Mouse (Mus musculus) frontal cortex, adult 2 months (tissue): ENCODE measurements around the gene Acer1. TPM values are rescaled to one million over a fixed set of nuclear protein-coding genes. Genes with fewer than 3 reads are reported as not detected.

ENCODE experiments used
- DNase-seq, 2 experiments: peaks; one replicate each; pipeline ENCODE4 v3.0.0; 2022; ENCODE audit warnings: low spot score in 1 of 2; ENCODE audit errors: extremely low spot score in 1 of 2
- polyA plus RNA-seq: library from polyadenylated mRNA; depleted of rRNA; stranded (reverse); fragments of >200 nt; gene quantifications from 2 replicates; pipeline ENCODE4 v1.2.3, GENCODE M21; 2012; rRNA removed

Acer1 gene
- polyA plus RNA-seq, result not detected in 2 replicates

DNA sequence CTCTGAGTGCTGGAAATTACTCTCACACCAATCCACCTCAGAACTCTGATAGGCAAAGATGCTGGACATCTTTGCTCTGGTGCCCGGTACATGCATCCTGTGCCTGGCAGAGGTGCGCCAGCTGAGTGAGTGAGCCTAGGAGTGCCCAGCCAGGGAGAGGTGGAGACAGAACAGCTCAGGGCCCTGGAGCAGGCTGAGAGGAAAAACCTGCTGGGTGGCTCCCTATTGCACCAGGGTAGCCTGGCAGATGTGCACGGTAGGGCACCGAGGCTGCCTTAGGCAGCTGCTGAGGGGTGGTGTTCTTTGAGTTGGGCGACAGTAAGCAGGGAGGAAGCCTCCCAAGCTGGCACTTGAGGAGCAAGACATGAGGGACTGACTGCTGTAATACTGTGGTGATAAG is at the start of gene Acer1:
TSS of gene Acer1 (minus strand) at position 114 of the 400 bp plus-strand sequence.
- no peak for DNase-seq

- DNase-seq, result no peak
Measured at GRCm38 (mm10) chr17:57030931-57031660, 49.2 kb upstream of the Acer1 start, which contains the start of gene Khsrp. Khsrp (minus strand) TSS chr17:57031522.

DNA sequence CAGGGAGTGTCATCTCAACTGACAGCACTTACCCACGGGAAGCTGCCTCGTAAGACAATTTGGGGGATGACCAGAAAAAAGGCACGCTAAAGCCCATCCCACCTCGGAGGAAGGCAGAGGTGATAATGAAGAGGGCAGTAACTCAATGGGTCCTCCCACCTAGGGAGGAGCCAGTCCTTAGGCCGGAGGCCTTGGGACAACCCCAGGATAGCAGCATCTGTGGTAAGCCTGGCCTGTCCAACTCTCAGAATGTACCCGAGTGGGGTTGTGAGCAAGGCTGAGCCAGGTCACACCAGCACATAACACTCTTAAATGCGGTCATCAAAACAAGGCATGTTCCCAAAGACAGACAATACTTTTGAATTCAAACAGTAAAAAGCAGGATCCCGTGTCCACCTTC is 47.8 kb upstream of the Acer1 start:
- DNase-seq, result no peak

DNA sequence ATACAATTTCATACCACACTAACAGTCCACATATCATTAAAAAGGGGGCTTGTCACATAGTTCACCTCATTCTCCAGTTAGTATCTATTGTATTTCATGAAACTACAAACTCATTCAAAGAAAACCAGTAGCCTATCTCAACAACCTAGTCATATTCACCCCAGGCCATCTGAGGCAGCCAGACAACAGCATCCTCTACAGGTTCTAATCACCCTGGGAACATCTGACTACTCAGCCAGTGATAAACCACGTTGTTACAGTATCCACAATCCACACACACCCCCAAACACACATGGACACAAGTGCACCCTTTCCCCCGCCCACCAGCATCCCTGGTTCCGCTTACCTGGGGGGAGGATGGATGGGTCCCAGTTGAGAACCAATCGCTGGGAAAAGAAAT is 45.5 kb upstream of the Acer1 start:
- no peak for DNase-seq

DNA sequence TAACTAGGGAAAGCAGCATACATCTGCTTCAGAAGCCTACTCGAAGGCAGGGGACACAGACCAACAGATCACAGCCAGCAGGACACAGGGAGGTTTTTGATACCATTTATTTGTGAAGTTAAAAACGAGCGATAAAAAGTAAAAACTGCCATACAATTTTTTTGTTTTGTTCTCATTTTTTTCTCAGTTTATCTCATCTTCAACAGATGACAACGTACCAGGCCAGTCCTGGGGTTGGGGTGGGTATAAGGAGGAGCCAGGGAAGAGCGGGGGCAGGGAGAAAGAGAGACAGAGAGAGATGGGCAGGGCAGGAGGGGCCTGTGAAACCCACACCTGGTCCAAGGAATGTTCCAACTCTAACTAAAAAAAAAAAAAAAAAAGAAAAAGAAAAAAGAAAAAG is 39.0 kb upstream of the Acer1 start:
- DNase-seq, result no peak

GRCm38 (mm10) chr17:57019693-57020092 is 37.8 kb upstream of the Acer1 start:
- no peak for DNase-seq

DNA sequence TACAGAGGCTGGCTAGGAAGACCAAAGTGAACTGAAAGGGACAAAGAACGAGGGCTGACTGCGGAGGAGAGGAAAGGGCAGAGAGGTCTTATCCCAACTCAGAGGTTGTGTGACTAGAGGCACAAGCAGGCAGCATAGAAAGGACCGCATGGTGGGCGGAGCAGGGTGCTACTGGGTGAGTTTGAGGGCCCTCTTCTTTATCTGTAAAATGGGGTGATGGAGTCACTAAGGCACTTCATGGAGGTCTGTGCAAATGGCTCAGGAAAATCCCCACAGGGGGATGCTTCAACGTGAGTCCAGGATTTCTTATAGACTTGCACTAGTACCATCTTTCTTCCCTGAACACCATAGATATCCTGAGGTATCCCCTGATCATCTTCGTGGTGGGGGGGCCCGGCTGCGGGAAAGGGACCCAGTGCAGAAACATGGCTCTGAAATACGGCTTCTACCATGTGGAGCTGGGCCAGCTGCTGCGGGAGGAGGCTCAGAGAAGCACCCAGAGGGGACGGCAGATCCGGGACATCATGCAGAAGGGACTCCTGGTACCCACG is 30.4 kb upstream of the Acer1 start:
- no peak for DNase-seq

DNA sequence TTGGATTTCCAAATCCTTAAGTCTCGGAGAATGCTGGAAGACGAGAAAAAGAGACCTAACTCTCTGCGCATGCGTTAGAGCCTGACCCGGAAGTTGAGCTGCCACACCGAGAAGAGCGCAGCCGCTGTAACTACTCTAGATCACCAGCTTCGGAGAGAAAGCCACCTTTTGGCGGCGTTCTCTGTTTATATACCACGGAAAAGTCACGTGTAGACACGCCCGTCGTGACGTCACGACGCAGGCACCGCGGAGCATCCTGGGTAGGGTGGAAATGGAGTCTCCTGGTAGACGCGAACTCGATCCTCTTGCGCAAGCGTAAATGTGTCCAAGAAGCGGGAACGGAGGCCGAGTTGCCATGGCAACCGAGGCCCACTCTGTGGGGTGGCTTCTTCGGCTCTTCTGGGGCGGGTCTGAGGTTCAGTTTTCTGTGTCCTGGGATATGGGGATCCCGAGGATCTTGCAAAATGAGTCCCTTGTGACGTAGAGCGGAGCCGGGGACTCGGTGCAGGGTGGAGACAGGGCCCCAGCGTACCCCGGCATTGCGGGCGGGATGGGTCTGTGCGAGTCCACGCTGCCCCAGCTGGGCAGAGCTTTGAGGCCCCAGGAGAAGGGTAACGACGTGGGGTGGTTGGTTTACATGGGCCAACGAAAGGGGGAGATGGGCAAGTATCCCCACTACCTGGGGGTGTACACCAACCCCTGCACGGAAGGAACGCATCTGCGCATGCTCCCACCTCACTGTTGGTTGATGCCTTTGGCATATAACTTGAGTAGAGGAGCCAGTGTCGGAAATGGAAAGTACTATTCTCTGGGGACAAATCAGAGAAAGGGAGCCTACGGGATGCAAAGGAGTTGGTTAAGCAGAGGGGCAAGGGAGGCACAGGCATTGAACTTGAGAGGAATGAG is 29.6 kb upstream of the Acer1 start, which contains the start of the genes Gtf2f1 and Gm17949:
TSS of gene Gtf2f1 (minus strand) at position 53 of the 906 bp plus-strand sequence.
TSS of gene Gm17949 (plus strand) at position 234 of the 906 bp plus-strand sequence.
- DNase-seq, result peak; percentile 94 to 97

DNA sequence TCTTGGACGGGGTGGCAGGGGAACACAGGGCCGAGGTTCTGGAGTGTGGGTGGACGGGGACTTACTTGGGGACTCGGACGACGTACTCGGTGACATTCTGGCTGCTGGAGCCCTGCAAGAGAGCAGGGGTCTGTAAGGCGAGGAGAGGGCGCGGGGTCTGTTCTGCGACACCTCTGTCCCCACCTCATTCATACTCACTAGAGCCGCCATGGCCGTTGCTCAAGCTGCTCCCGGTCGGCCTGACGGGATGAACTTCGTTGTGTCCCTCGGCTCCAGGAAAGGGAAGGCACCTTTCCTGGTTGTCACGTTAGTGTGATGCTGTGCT is 28.9 kb upstream of the Acer1 start:
- no peak for DNase-seq

GRCm38 (mm10) chr17:57007137-57007905 is 25.4 kb upstream of the Acer1 start:
- DNase-seq, result no peak

DNA sequence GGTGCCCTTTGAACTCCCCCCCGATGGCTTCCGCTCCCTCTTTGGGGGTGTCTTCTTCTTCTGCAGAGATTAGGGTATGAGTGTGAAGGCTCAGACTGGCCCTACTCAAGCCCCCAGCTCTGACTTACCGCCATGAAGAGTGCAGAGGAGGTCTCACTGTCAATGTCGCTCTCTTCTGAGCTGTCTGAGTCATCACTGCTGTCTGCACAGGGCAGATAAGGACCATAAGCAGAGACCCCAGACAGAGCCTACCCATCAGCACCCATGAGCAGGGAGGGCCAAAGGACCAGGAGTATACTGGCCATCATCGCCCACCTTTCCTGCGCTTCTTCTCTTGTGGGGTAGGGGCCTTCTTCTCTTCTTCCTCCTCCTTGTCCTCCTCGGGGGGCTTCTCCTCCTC is 22.1 kb upstream of the Acer1 start:
- DNase-seq, result no peak

- no peak for DNase-seq
Measured at GRCm38 (mm10) chr17:57001228-57001627, 19.3 kb upstream of the Acer1 start.

DNA sequence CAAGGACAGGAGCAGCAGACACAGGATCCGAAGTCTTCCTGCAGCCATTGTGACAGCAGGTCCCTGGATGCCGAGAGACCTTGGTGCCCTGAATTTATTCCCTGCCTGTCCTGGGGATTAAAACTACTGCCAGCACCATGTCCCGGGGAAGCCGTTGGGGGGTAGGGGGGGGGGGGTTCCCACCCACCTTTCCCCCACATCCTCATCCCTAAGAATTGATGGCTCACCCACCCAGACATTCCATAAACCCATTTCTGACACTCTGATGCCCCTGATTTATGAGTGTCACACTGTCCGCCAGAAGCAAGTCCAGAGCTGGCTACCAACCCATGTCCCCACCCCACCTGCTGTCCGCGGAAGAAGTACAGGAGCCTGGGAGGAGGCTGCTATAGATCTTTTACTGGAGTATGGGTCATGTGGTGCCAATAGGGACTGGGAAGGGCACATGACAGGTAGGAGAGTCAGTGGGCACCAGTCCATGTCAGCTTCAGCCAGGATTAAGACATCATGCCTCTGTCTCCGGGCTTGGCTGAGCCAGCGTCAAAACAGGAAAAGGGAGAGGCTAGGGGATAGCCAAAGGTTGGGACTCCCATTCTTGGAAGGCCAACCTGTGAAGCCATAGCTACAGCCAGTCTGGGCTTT is 18.2 kb upstream of the Acer1 start, which contains the start of gene Pspn:
TSS of gene Pspn (minus strand) at position 51 of the 642 bp plus-strand sequence.
- DNase-seq, result no peak

GRCm38 (mm10) chr17:56999414-56999813 is 17.5 kb upstream of the Acer1 start:
- no peak for DNase-seq

GRCm38 (mm10) chr17:56997029-56997667 is 15.2 kb upstream of the Acer1 start, which contains the start of gene Alkbh7:
Alkbh7 (plus strand) TSS chr17:56997339.
- peak; percentile 94 to 95 for DNase-seq

DNA sequence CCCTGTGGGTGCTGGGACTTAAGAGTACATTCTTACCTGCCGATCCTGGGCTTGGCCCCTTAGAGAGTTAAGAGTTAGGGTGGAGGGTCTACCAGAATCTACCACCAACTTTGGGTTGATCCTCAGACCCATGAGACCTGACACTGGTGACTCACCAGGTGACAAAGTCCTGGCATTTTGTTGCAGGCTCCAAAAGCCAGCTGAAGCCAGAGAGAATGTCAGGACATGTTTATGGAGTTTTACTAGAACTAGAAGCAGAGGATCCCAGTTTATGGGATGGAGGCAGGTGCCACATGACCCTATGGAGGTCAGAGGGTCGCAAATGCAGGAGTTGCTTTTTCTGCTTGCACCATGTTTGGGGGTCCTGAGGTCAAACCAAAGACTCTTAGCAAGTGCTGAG is 14.6 kb upstream of the Acer1 start:
- DNase-seq, result no peak

DNA sequence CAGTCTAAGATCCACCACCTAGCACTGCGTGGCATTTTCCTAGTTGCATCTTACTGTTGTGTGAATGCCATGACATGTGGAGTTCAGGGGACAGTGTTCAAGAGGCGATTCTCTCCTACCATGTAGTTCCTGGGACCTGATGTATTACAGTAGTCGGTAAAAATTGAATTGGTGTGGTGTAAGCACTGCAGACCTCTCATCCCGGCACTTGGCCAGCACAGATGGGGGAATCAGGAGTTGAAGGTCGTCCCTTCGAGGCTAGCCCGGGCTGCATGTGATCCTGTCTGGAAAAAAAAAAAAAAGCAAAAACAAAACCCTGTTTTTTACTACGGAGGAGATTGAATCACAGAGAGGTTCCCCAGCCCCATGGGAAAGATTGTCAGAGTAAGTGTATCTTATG is 13.1 kb upstream of the Acer1 start:
- no peak for DNase-seq

GRCm38 (mm10) chr17:56990966-56991365 is 9.0 kb upstream of the Acer1 start:
- no peak for DNase-seq

DNA sequence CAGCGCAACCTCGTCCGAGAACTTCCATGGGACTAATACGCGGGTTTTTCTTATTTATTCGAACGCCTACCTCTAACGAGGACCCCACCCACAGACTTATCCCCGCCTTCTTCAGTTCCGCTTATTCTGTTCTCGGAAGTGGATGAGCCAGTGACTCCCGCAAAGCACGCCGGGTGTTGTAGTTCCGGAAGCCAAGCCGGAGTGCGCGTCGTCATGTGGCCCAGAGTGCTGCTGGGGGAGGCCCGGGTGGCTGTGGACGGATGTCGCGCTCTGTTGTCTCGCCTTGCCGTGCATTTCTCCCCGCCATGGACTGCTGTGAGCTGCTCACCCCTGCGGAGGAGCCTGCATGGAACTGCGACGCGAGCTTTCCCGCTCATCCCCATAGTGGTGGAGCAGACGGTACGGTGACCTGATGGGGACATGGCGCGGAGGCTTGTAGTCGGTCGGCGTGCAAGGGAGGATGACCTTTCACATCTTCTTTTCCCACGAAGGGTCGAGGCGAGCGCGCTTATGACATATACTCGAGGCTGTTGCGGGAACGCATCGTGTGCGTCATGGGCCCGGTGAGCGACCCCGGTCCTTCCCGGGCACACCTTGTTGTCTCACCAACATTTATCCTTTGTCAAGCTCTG is 8.3 kb upstream of the Acer1 start, which contains the start of gene Clpp:
TSS of gene Clpp (plus strand) at position 191 of the 632 bp plus-strand sequence.
- DNase-seq, result peak; percentile 95 to 96
